Mouse (Mus musculus): ENCODE data around the gene Usp53. TPM values are rescaled to one million over a fixed set of nuclear protein-coding genes. Genes with fewer than 3 reads are reported as not detected.

Gene Usp53
- 5.9 and 7.5 TPM in 2 replicates for polyA plus RNA-seq (2016; fragmentation: Nextera tagmentation; extraction: Ambion mirVana)

DNA sequence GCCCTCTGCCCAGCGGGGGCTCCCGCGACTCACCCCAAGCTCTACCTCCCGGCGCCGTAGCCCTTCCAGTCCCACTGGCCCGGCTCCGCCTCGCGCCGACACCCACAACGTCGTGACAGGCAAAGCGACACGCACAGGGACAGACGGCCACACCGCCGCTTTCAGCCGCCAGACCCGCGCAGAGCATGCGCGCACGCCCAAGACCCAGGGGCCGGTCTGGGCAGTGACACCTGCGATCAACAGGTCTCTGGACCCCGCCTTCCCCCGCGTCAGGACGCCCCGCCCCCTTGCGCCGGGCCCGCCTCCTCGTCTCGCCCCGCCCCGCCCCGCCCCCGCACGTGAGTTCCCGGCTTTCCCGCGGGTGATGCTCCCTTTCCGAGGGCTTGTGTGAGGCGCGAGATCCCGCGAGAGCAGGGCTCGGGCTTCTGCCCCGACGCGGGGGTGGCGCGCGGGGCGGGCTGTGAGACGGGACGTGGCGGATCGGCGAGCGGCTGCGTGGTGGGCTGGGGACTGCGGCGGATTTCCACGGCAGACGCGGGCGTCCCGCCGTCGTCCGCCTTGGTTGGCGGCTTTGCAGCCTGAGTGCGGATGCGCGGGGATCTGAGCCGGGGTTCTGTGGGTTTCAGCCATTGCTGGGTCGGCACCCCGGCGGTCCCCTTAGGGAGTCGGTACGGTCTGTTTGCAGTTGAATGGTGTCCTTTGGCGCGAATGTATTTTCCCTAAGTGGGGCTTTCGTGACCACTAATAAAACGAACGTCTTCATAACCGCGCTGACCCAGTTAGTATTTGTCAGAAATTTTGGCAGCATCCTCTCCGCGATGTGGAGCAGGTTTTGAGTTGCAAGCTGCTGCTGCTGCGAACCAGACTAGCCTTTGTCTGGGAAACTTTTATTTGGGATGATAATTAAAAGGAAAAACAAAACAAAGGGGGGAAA, at the start of gene Usp53:
Gene Usp53, minus strand, starts transcription at position 262 of the 934 bp plus-strand sequence.
- DNase-seq (ENCODE audit: low spot score): peak; percentile 99
- Histone ChIP-seq H3K4me3 (peak within 1 kb of the TSS; percentile 74), H3K36me3 (replicated peaks) (no peaks in the 10 kb centered on the region), H3K4me1 (peaks cover 17% of the 10 kb centered on the region), H3K27ac (replicated peaks) (peak within 1 kb of the TSS; percentile 99), H3K27me3 (replicated peaks; ENCODE audit: low read depth, poor library complexity, severe bottlenecking) (no peaks in the 10 kb centered on the region), H3K9me3 (no peaks in the 10 kb centered on the region)
- WGBS: under 1% methylated on average over 94 of the region's 94 CpGs

DNA sequence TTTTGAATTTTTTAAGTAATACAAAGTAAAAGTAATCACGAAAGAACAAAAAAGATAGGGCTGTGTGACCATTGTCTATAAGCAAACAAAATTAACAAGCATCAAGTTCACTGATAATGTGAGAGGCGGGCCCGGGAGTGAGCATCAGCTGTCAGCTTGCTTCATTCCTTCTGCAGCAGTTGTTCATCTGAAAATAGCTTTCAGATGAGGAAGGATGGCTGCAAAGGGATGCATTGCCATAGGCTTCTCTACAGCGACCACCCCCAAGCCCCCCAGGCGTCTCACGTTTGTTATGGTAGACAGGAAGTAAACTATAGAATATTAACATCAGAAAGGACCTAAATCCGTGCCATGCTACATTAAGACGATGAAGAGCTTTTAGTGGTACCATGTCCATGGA, 49.5 kb upstream of the Usp53 start:
- Histone ChIP-seq H3K27me3 (replicated peaks; ENCODE audit: low read depth, poor library complexity, severe bottlenecking) (no peaks in the 10 kb centered on the region), H3K9me3 (no peaks in the 10 kb centered on the region), H3K27ac (replicated peaks) (no peak overlapping the region), H3K4me3 (no peak overlapping the region), H3K36me3 (replicated peaks) (no peaks in the 10 kb centered on the region), H3K4me1 (no peaks in the 10 kb centered on the region)
- 83% methylated on average over 8 of the region's 8 CpGs for WGBS
- no peak for DNase-seq (ENCODE audit: low spot score)

DNA sequence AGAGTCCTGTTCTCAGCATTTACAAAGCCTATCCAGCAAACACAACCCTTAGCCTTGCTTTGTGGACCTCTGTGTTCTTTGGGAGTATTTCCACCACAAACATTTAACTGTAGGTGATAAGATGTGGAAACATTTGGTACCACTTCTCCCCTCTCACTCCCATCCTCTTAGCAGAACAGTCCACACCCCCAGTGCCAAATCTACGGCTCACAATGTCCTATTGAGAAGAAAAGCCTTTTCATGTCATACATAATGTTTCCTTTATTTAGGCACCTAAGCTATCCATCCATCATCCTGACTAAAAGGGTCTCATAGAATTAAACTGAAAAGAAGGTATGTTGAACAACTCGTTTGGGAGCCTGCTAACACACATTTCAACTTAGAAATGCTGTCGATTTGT, 41.3 kb upstream of the Usp53 start:
- Histone ChIP-seq H3K27ac (replicated peaks) (no peak overlapping the region), H3K4me3 (no peak overlapping the region), H3K4me1 (no peaks in the 10 kb centered on the region), H3K9me3 (no peaks in the 10 kb centered on the region), H3K36me3 (replicated peaks) (no peaks in the 10 kb centered on the region), H3K27me3 (replicated peaks; ENCODE audit: low read depth, poor library complexity, severe bottlenecking) (no peaks in the 10 kb centered on the region)
- DNase-seq (ENCODE audit: low spot score): no peak
- WGBS: 66% methylated on average over 3 of the region's 3 CpGs

DNA sequence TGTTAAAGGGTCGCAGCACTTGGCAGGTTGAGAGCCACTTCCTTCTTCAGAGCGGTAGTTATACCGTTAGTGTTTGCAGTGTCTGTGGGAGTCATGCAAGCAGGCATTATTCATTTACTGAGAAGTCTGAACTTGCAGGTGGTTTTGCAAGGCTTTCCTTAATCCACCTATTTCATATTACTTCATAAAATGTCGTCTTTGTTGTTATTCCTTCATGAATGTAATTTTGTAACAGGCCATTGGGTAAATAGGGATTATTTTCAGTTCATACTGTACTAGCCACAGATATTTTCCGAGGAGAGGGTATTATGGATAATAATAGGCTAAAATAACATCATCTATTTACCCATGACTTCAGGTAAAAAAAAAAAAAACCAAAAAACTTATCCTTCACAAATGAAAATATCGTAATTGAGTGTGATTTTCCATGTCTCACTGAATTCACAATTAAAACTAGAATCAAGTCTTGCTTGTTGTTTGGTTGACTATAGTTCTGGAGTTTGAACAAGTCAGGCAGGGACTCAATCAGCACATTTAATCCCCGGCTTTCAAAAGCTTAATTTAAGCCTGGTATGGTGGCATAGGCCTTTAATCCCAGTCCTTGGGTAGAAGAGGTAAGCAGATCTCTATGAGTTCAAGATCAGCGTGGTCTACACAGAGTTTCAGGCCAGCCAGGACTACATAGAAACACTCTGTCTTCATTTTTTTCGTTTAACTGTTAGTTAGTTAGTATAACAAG, 40.4 kb upstream of the Usp53 start:
- Histone ChIP-seq H3K4me1 (no peaks in the 10 kb centered on the region), H3K27ac (replicated peaks) (no peak overlapping the region), H3K9me3 (no peaks in the 10 kb centered on the region), H3K4me3 (no peak overlapping the region), H3K27me3 (replicated peaks; ENCODE audit: low read depth, poor library complexity, severe bottlenecking) (no peaks in the 10 kb centered on the region), H3K36me3 (replicated peaks) (no peaks in the 10 kb centered on the region)
- WGBS: 87% methylated on average over 9 of the region's 9 CpGs
- no peak for DNase-seq (ENCODE audit: low spot score)

DNA sequence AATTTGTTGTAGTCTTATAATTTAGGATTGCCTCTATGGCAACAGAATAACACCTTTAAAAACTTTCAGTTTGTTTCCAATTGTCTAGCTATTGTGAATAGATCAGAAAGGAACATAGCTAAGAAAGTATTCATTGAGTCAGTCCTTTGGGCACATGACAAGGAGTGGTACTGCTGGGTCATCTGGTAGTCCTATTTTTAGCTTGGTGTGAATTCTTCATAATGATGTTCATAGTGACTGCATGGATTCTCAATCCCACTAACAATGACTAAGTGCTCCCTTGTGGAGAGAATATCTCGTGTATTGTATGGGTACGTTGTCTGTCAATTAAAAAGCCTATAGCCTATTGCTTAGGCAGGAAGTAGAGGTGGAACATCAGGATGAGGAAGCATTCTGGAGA, 34.5 kb upstream of the Usp53 start:
- Histone ChIP-seq H3K36me3 (replicated peaks) (no peaks in the 10 kb centered on the region), H3K4me3 (no peak overlapping the region), H3K27ac (replicated peaks) (no peak overlapping the region), H3K4me1 (no peaks in the 10 kb centered on the region), H3K27me3 (replicated peaks; ENCODE audit: low read depth, poor library complexity, severe bottlenecking) (no peaks in the 10 kb centered on the region), H3K9me3 (no peaks in the 10 kb centered on the region)
- DNase-seq (ENCODE audit: low spot score): no peak
- 92% methylated on average over 2 of the region's 2 CpGs for WGBS

DNA sequence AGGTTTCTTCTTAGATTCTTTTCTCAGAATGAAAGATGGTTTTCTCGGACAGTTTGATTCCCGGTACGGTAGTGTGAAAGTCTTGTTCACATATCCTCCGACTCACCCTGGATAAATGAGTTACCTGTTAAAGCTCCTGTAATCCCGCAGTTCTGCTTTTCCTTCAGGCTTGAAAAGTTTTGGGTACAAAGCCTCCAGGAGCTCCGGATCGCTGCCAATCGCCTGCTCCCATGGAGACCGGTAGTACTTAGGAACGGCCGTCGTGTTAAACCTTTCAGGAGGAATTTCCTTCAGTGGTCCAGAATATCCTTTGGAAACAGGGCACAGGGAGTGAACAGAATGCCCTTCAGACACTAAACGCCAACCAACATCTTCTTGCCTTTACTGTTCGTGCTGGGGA, 29.2 kb upstream of the Usp53 start:
- no peaks in the 10 kb centered on the region for H3K9me3 ChIP-seq
- no peak for DNase-seq (ENCODE audit: low spot score)
- no peak overlapping the region for H3K27ac ChIP-seq (replicated peaks)
- H3K27me3 ChIP-seq (replicated peaks; ENCODE audit: low read depth, poor library complexity, severe bottlenecking): no peaks in the 10 kb centered on the region
- H3K36me3 ChIP-seq (replicated peaks): no peaks in the 10 kb centered on the region
- H3K4me3 ChIP-seq: no peak overlapping the region
- no peaks in the 10 kb centered on the region for H3K4me1 ChIP-seq
- 90% methylated on average over 14 of the region's 14 CpGs for WGBS

DNA sequence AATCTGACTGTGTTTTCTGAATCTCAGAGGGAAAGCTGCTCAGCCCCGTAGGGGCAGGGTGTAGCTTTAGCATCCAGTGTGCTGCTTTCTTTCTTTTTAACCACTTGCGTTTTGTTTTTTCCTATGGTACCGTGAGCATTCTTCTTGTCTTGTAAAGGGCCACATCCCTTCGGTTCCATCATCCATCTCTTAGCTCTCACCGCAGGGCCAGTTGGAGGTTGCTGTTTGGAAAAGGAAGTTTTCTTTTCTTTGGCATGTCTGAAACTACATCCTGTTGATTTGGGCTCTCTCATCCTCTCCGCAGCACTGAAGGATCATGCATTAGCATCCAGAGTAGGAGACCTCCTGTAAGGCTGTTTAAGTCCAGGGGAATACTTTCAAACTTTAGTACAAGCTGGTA, 25.1 kb upstream of the Usp53 start:
- WGBS: 50% methylated on average over 6 of the region's 6 CpGs
- H3K4me1 ChIP-seq: no peaks in the 10 kb centered on the region
- DNase-seq (ENCODE audit: low spot score): peak; percentile 19
- H3K4me3 ChIP-seq: no peak overlapping the region
- no peak overlapping the region for H3K27ac ChIP-seq (replicated peaks)
- H3K27me3 ChIP-seq (replicated peaks; ENCODE audit: low read depth, poor library complexity, severe bottlenecking): no peaks in the 10 kb centered on the region
- no peaks in the 10 kb centered on the region for H3K36me3 ChIP-seq (replicated peaks)
- H3K9me3 ChIP-seq: no peaks in the 10 kb centered on the region

DNA sequence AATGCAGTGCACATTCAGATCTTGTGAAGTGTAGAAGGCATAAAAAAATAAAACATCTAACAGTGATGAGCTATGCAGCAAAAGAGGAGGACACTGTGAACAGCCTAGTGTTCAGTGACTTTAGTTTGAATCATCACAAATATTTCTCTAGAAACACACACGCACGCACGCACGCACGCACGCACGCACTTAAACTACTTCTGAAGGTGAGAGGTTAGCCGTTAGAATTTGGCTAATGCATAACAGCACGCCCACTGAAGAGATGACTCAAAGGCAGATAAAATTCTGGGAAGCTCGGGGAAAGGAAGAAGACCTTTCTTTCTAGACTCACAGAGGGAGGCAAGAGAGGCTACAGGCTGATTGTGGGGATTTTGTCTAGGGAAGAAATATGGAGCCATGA, 23.1 kb upstream of the Usp53 start:
- Histone ChIP-seq H3K27ac (replicated peaks) (no peak overlapping the region), H3K36me3 (replicated peaks) (no peaks in the 10 kb centered on the region), H3K27me3 (replicated peaks; ENCODE audit: low read depth, poor library complexity, severe bottlenecking) (no peaks in the 10 kb centered on the region), H3K9me3 (no peaks in the 10 kb centered on the region), H3K4me3 (no peak overlapping the region), H3K4me1 (no peaks in the 10 kb centered on the region)
- WGBS: 84% methylated on average over 10 of the region's 10 CpGs
- DNase-seq (ENCODE audit: low spot score): no peak

DNA sequence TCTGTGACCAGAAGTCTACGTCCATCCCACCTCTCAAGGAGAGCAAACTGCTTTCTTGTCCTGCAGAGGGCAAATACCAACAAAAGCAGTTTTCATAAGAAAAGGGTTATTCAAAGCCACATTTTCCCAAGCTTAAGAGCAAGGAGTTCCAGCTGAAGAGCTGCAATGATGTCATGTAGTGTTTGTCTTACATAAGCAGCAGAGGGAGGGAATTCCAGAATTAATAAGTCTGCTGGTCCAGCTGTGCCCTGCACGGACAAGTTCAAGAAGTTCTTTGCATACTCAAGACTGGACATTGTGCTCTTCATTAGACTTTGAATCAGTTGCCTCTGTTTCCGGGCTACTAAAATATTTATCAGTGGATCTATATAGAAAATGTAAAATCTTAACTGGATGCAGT, 16.7 kb upstream of the Usp53 start:
- no peaks in the 10 kb centered on the region for H3K4me1 ChIP-seq
- no peaks in the 10 kb centered on the region for H3K27me3 ChIP-seq (replicated peaks; ENCODE audit: low read depth, poor library complexity, severe bottlenecking)
- H3K27ac ChIP-seq (replicated peaks): no peak overlapping the region
- H3K4me3 ChIP-seq: no peak overlapping the region
- H3K36me3 ChIP-seq (replicated peaks): no peaks in the 10 kb centered on the region
- no peaks in the 10 kb centered on the region for H3K9me3 ChIP-seq
- no peak for DNase-seq (ENCODE audit: low spot score)
- 73% methylated on average over 3 of the region's 3 CpGs for WGBS

DNA sequence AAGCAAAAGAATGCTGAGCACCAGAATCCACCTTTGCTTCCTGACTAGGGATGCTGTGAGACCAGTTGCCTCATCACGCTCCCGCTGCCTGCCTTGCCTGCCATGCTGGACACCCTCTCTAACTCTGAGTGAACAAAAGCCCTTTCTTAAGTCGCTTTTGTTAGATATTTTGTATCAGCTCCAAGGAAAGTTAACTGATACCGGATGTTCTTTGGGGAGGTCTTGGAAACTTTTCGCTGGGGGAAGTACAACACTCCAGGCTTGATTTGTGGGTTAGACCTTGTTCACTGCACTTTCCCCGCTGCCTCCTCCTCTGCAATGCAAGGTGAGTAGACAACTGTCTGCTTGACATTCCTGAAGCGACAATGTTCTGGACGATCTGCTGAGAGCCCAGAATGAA, 14.2 kb upstream of the Usp53 start:
- Histone ChIP-seq H3K4me3 (no peak overlapping the region), H3K27me3 (replicated peaks; ENCODE audit: low read depth, poor library complexity, severe bottlenecking) (no peaks in the 10 kb centered on the region), H3K27ac (replicated peaks) (no peak overlapping the region), H3K36me3 (replicated peaks) (no peaks in the 10 kb centered on the region), H3K4me1 (no peaks in the 10 kb centered on the region), H3K9me3 (no peaks in the 10 kb centered on the region)
- DNase-seq (ENCODE audit: low spot score): no peak
- WGBS: 70% methylated on average over 8 of the region's 8 CpGs

DNA sequence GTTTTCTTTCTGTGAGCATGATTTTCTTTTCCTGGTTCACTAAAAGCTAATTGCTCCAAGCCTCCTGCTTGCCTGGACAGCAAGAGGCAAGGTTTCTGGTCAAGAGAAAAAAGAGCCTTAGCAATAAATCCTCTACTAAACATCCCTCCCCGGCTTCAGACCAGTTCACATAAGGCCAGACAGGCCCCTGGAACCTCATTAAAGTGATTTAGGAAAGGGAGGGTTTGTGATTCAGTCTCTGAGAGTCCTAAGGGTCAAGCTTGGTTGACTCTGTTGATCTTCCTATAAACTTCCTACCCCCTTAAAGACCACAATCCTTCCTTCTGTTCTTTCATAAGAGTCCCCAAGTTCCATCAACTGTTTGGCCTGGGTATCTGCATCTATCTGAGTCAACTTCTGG, 12.7 kb upstream of the Usp53 start:
- Histone ChIP-seq H3K27me3 (replicated peaks; ENCODE audit: low read depth, poor library complexity, severe bottlenecking) (no peaks in the 10 kb centered on the region), H3K4me3 (no peak overlapping the region), H3K9me3 (no peaks in the 10 kb centered on the region), H3K27ac (replicated peaks) (no peak overlapping the region), H3K36me3 (replicated peaks) (no peaks in the 10 kb centered on the region), H3K4me1 (no peaks in the 10 kb centered on the region)
- DNase-seq (ENCODE audit: low spot score): no peak
- WGBS: 87% methylated on average over 1 of the region's 1 CpGs

DNA sequence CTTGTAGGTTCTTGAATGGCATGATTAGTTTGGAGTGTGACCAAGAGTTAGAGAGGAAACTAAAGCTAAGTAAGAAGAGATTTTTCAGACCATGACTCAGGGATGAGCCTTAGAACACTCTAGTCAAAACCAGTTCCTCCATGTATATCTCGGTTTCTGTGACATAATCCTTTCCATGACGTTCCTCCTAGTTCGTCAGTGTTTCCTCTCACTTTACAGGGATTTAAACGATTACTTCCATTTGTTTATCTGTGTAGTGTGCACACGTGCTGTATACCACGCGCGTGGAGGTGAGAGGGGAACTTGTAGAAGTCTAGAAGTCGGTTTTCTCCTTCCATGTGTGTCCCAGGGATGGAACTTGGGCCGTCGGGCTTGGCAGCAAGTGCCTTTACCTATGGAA, 2.6 kb upstream of the Usp53 start:
- DNase-seq (ENCODE audit: low spot score): no peak
- Histone ChIP-seq H3K4me3 (no peak overlapping the region), H3K27ac (replicated peaks) (no peak overlapping the region), H3K4me1 (peaks cover 17% of the 10 kb centered on the region), H3K27me3 (replicated peaks; ENCODE audit: low read depth, poor library complexity, severe bottlenecking) (no peaks in the 10 kb centered on the region), H3K9me3 (no peaks in the 10 kb centered on the region), H3K36me3 (replicated peaks) (no peaks in the 10 kb centered on the region)
- WGBS: 91% methylated on average over 11 of the region's 11 CpGs

DNA sequence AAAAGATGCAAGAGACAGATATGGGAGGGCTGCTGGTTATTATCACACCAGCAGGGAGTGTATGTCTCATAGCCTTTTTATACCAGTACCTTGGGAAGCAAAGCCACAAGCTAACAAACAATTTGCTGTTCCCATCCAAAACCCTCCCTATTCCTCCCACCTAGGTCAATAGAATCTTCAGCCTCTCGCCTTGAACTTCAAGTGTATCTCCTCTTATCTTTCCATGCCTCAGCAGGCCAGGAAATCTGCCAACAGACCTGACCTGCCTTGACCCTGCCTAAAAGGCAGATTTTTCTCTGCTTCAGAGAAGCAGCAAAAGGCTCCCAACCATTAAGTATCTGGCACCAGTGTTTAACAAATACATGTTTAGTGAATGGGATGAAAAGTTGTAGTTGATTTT, 2.1 kb upstream of the Usp53 start:
- Histone ChIP-seq H3K27me3 (replicated peaks; ENCODE audit: low read depth, poor library complexity, severe bottlenecking) (no peaks in the 10 kb centered on the region), H3K27ac (replicated peaks) (no peak overlapping the region), H3K36me3 (replicated peaks) (no peaks in the 10 kb centered on the region), H3K9me3 (no peaks in the 10 kb centered on the region), H3K4me1 (peaks cover 17% of the 10 kb centered on the region), H3K4me3 (no peak overlapping the region)
- WGBS: 58% methylated on average over 1 of the region's 1 CpGs
- no peak for DNase-seq (ENCODE audit: low spot score)

Data from embryonic facial prominence, embryonic 10.5 days (tissue).